Mouse (Mus musculus) MEL (cell line): ENCODE results near the gene Cdc27.

Source experiments
- MAZ ChIP-seq: IDR thresholded peaks from 2 replicates; pipeline ENCODE4 v1.6.1; 2012; ENCODE audit warnings: low read depth, mild to moderate bottlenecking, inconsistent platforms, low read length, improper control_type of control experiment
- POLR2AphosphoS2 ChIP-seq: IDR thresholded peaks from 2 replicates; pipeline ENCODE4 v1.6.1; 2011; ENCODE audit warnings: low read length, improper control_type of control experiment

GRCm38 (mm10) chr11:104579084-104579483 is 28.7 kb upstream of the Cdc27 start:
- TF ChIP-seq MAZ: no peak
- TF ChIP-seq POLR2AphosphoS2: no peak
